Mouse (Mus musculus): Measurements from ENCODE around the gene Pla2g6.

Pla2g6 gene

DNA sequence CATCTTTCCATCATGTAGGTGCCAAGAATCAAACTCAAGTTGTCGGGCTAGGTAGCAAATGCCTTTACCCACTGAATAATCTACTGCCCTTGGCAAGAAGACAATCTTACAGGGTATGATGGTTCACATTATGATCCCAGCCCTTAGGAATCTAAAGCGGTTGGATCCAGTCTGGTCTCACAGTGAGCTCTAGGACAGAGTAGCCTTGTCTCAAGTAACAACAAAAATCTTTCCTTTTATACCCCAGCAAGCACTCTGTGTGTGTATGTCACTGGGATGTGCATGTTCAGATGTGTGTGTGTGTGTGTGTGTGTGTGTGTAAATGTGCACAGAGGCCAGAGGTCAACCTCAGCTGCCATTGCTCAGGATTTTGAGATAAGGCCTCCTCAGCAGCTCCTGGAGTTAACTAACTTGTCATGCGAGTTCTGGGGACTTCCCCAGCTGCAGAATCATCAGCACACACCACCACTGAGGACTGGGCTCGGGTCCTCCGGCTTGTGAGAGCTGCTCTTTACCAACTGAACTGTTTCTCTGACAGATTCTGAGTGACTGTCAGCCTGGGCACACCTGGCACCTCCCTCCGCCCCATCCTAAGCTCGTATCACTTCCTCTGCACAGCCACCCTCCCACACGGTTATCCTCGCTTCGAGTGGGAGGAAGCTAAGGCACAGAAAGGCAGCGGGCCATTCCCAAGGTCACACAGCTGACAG lies 5.8 kb downstream of the Pla2g6 start:
- in situ Hi-C loops (cut with MboI) = no loop called here

DNA sequence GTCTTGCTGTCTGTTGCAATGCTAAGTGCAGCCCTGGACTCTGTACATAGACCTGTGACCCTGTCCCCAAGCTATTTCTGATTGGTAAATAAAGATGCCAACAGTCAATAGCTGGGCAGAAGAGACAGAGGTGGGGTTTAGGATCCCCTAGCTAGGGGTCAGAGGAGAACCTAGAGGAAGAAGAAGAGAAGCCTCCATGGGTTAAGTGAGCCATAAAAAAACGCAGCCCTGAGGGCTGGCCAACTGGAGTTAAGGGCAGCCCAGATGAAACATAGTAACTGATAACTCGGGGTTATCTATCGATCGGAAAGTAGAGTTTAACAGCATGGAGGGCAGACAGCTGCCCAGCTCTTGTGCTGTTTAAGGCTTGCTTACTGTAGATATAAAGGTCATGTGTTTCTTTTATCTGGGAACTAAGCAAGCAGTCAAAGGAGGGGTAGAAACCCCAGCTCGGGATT lies 6.4 kb downstream of the Pla2g6 start:
- in situ Hi-C loops (cut with MboI) = no loop called here

GRCm38 (mm10) chr15:79313848-79314369 lies 14.3 kb downstream of the Pla2g6 start:
- in situ Hi-C loops (cut with MboI) = no loop called here

GRCm38 (mm10) chr15:79307861-79308260 lies 20.3 kb downstream of the Pla2g6 start:
- in situ Hi-C loops (cut with MboI) = no loop called here

GRCm38 (mm10) chr15:79306043-79306637 lies 22.1 kb downstream of the Pla2g6 start:
- in situ Hi-C loops (cut with MboI) = no loop called here

DNA sequence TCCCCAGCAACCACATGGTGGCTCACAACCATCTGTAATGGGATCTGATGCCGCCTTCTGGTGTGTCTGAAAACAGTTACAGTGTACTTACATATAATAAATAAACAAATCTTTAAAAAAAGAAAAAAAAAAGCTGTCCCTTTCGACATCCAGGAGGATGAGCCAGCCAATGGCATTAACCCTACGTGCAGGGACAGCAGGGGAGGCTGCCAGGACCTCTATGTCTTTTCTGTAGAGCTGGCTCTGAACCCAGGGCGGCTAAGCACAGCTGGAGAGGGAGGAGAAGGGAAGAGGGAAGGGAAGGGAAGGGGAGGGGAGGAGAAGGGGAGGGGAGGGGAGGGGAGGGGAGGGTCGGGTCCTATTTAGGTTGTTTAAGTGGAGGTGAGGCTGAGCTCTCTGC lies 23.4 kb downstream of the Pla2g6 start:
- in situ Hi-C loops (cut with MboI) = no loop called here

DNA sequence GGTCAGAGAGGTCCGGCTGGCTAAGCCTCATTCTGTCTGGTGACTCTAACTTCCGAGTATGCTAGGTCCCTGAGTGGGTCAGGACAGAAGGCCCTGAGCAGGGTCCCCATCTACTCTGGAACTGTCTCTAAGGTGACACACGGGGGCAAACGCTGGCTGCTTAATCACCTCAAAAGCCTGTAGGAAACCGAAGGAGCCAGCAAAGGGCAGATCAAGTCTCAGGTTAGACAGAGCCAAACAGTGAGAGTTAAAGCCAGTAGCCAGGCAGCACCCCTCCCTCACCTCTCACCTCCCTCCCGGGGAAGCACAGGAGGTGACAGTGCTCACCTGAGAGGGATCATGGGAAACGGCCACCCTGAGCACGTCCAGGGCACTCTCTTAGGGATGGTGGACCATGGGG lies 24.5 kb downstream of the Pla2g6 start:
- in situ Hi-C loops (cut with MboI) = no loop called here

DNA sequence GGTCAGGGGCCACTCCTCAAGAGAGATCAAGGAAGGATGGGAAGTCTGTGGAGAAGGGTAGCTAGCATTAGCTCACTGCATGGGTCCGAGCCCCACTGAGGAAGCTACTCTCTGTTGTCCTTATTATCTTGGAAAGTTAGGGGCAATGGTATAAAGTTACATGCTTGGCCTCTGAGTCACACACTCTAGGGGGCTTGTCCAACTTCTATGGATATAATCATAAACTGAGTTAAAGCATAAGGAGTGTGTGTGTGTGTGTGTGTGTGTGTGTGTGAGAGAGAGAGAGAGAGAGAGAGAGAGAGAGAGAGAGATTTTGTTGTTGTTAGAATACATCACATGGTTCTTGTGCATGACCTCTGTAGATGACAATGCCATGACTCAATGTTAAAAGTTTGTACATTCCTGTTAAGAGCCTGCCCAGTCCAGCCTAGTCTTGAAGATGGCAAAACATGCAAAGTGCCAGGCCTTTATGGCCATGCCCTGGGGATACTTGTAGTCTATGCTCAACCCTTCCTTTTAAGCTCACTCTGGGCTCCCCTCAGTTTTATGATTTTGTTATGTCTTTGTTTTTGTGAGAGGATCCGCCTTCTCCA lies 28.5 kb downstream of the Pla2g6 start:
- in situ Hi-C loops (cut with MboI) = no loop called here

GRCm38 (mm10) chr15:79298553-79298952 lies 29.6 kb downstream of the Pla2g6 start:
- in situ Hi-C loops (cut with MboI) = no loop called here

DNA sequence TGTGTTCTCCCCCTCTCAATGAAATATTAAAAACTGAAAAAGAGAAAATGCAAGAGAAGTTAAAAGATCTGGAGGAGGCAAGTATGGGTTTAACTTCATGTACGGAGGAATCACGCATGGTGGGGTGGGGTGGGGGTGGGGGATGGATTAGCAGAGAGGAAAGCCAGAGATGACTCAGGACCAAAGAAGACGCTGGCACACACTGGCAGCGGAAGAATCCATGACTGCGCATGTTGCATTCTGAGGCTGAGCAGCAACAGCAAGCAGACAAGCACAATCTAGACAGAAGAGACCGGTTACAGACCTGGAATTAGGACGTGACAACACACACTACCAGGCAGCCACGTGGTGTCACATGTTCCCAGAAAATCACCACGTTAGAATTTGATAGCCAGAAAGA lies 35.4 kb downstream of the Pla2g6 start:
- in situ Hi-C loops (cut with MboI) = no loop called here

DNA sequence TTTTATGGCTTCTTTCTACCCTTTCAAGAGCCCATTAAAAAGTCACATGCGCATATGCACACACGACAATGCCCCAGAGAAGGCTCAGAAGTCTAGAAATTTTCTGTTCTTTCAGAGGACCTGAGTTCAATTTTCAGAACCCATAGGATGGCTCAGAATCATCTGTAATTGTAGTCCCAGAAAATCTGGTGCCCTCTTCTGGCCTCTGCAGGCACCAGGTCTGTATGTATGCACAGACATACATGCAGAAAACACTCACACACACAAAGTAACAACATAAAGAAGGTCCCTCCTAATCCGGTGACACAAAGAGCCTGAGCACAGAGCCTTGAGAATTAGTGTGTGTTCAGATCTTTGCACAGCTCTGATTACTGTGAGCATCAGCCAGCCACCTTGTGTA lies 37.9 kb downstream of the Pla2g6 start:
- in situ Hi-C loops (cut with MboI) = no loop called here

GRCm38 (mm10) chr15:79289441-79289840 lies 38.7 kb downstream of the Pla2g6 start:
- in situ Hi-C loops (cut with MboI) = no loop called here

DNA sequence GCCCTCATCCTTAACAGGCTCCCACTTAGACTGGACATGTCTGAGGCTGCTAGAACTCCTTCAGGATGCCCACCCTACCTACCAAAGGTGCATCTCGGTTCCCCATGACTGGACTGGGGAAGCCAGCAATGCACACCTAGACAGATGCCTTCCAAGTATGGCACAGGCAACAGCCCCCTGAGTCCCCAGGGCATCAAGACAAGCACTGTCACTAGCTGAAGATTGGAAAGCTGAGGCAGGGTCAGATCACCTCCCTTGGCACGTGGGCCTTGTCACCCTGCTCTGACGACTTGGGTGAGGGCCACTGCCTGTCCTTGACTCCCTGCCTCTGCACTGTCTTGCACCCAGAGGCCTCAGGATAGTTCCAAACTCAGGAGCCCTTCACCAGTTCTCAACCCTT lies 39.8 kb downstream of the Pla2g6 start:
- in situ Hi-C loops (cut with MboI) = no loop called here

GRCm38 (mm10) chr15:79287091-79287490 lies 41.1 kb downstream of the Pla2g6 start:
- in situ Hi-C loops (cut with MboI) = no loop called here

GRCm38 (mm10) chr15:79286141-79286540 lies 42.0 kb downstream of the Pla2g6 start:
- in situ Hi-C loops (cut with MboI) = no loop called here

DNA sequence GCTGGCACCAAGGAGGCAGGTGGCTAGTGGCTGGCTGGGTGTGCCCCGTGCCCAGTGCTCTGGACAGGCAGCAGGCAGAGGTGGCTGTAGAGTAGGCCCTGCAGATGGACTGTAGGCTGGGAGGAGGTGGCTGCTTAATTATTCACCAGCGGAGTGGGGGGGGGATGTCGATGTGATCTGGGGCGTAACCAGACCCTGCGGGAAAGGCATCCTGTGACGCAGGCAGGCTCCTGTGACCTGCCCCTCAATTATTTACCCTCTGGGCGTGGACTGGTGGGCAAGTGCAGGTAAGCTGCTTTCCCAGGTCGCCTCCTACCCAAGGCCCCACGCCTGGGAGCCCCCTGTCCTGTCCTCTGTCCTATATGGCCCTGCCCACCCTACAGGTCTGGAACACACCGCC lies 42.8 kb downstream of the Pla2g6 start, which contains the start of gene Baiap2l2:
Gene Baiap2l2, minus strand, starts transcription at position 139 of the 400 bp plus-strand sequence.
- in situ Hi-C loops (cut with MboI) = no loop called here

- in situ Hi-C loops (cut with MboI) = no loop called here
Measured at GRCm38 (mm10) chr15:79283371-79283770, 44.8 kb downstream of the Pla2g6 start.

DNA sequence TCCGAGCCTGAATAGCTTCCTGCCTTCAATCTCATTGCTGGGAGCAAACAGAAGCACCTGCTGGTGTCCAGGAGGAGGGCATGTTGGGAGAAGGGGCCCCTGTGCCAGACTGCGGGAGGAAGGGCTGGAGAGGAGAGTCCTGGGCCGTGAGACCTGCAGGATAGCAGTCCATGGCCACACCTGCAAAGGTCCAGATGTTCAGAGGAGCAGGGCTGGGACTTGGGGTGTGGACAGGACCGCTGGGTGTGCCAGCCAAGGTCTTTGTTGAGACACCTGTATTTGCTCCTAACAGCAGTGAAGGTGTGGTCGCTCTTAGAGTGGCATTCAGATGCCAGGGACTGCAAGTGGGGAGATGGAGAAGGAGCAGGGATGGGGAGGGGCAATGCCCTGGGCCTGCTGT lies 45.8 kb downstream of the Pla2g6 start:
- in situ Hi-C loops (cut with MboI) = no loop called here

GRCm38 (mm10) chr15:79281389-79281788 lies 46.8 kb downstream of the Pla2g6 start:
- in situ Hi-C loops (cut with MboI) = no loop called here

GRCm38 (mm10) chr15:79280850-79281249 lies 47.3 kb downstream of the Pla2g6 start:
- in situ Hi-C loops (cut with MboI) = no loop called here

- in situ Hi-C loops (cut with MboI) = no loop called here
Measured at GRCm38 (mm10) chr15:79280209-79280608, 48.0 kb downstream of the Pla2g6 start.

DNA sequence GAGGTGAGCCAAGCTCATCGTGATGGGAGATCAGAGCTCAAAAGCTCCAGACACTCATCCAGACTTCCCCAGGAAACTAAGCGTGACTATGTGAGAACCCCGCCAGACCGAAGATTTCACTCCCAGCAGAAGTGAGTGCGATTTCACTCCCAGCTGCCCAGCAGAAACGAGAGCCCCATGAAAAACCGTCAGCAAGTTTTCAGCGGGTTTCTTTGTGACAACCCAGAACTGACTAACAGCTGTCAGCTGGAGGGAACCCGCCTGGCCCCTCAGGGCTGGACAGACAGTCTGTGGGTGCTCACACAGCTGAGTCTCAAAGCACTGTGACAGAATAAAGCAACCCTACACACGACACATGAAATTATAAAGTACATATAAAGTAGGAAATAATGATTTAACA lies 50.5 kb downstream of the Pla2g6 start:
- in situ Hi-C loops (cut with MboI) = no loop called here

- in situ Hi-C loops (cut with MboI) = no loop called here
Measured at GRCm38 (mm10) chr15:79273020-79273419, 55.2 kb downstream of the Pla2g6 start.

All from mature B cell (primary cell).